Mouse (Mus musculus): ENCODE data around the gene Sirt3.

GRCm38 (mm10) chr7:140912846-140913482 lies 30.9 kb upstream of the Sirt3 start:
- TF ChIP-seq CTCF (IDR thresholded peaks at IDR 0.05; ENCODE audit: low read depth, low read length), result no peak
- no peak for TF ChIP-seq POLR2A (IDR thresholded peaks at IDR 0.05; ENCODE audit: borderline replicate concordance, low read depth, low read length)
